Mouse (Mus musculus): ENCODE measurements at regions not wholly inside any gene's neighbourhood (a gene's known extent, or its start where the extent isn't known, plus 50 kb on each side); places are given as distances from the start of the nearest gene placed in this dataset.

DNA sequence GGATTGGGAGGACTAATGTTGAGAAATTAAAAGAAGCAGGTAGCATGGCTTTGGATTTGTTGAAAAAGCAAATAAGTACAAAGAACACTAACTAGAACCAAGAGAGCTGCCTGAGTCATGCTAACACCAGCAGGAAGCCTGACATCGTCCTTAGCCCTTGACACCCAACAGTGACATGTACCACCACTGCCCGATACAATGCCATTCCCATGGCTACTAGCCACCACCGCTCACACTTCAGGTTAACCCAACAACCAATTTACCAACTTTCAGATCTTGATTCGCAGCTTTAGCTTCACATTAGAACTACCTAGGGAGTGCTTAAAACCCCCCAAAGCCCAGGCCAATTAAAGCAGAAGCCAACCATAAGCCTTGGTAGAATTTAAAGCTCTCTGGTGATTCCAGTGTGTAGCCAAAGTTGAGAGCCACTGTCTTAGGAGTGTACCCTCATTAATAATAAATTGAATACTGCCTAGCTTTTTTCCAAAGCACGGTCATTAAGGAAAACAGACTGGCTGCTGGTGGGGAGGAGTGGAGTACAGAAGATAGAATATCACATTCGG is 96.2 kb upstream of the Fyn start:
- ChIA-PET CTCF (no interaction called here), POLR2A (no interaction called here)
- in situ Hi-C loops (cut with MboI; ENCODE audit: low pct_unique_long_range_greater_than_20kb): no loop called here
- ATAC-seq (no peak), DNase-seq (ENCODE audit: low read depth, low spot score) (no peak)
- no peaks in the 10 kb centered on the region for H3K27me3 ChIP-seq
- TF ChIP-seq CTCF (IDR thresholded peaks at IDR 0.05): no peak

DNA sequence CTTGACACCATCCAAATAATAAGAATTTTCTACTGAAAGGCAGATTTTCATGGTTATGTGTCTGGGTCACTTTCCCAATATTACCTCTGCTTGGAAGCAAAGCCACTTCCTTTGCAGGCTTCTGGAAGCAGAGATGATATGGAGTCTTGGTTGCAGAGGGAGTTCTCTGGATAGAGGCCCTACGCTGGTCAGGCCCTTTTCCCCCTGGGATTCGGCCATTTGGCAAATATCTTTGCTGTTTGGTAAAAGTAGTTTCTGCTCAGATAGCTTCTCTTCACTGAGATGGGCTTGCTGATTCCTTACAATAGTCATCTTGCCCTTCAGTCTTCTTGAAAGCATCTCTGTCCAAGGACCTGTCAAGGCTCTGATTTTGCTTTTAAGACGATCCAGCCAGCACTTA is 98.2 kb upstream of the Fyn start:
- in situ Hi-C loops (cut with MboI; ENCODE audit: low pct_unique_long_range_greater_than_20kb): no loop called here
- ChIA-PET CTCF (no interaction called here), POLR2A (no interaction called here)
- ATAC-seq (no peak), DNase-seq (ENCODE audit: low read depth, low spot score) (no peak)
- no peak for TF ChIP-seq CTCF (IDR thresholded peaks at IDR 0.05)
- H3K27me3 ChIP-seq: no peaks in the 10 kb centered on the region

DNA sequence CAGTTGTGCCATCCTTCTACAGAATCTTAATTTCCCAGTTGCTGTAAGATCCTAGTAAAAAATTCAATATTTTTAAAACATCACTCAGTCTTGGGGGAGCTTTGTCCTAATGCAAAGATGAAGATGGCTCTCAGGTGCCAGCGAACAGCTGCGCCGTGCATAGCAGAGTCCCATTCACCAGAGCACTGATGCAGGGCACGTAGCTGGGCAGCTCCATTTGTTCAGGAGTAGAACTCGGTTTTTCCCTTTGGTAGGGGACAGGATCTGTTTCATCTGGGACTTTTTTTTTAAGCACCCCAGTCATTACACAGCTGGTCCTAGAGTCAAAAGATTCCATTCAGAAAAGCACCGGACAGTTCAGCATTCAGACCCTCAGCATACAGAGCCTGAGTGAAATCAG is 101.4 kb upstream of the Fyn start:
- ATAC-seq: no peak
- ChIA-PET CTCF (no interaction called here), POLR2A (no interaction called here)
- no peak for TF ChIP-seq CTCF (IDR thresholded peaks at IDR 0.05)
- in situ Hi-C loops (cut with MboI; ENCODE audit: low pct_unique_long_range_greater_than_20kb): loop anchor here (10.0 kb wide), 1 partner anchor 98 kb away; the partner anchor contains the start of gene Fyn
- no peaks in the 10 kb centered on the region for H3K27me3 ChIP-seq
- DNase-seq (ENCODE audit: low read depth, low spot score): no peak

GRCm38 (mm10) chr10:39266482-39266881 is 102.2 kb upstream of the Fyn start:
- DNase-seq (ENCODE audit: low read depth, low spot score) (no peak), ATAC-seq (no peak)
- no peaks in the 10 kb centered on the region for H3K27me3 ChIP-seq
- ChIA-PET POLR2A (no interaction called here), CTCF (no interaction called here)
- TF ChIP-seq CTCF (IDR thresholded peaks at IDR 0.05): no peak
- in situ Hi-C loops (cut with MboI; ENCODE audit: low pct_unique_long_range_greater_than_20kb): loop anchor here (10.0 kb wide), 1 partner anchor 98 kb away; the partner anchor contains the start of gene Fyn

DNA sequence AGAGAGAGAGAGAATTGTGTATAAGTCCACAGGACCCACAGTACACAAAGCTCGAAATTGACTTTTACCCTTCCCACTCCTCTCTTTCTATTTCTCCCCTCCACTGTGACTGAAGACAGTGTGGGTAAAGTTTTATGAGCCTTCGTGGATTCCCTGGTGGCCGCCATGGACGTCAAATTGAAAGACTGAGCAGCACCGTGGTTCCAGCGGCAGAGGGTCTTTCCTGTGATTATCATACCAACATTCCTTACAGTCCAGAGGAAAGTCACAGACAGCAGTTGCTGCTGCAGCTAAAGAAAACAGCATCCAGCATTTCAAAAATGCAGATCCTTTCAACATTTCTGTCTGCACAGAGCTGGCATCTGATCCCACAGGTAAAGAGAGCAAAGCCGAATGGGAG is 98.9 kb upstream of the Ccn6 start:
- CTCF ChIA-PET: interaction anchor here (0.6 to 2.7 kb wide), 5 partner anchors 9 to 116 kb away, joined by 3 to 11 read pairs (median 4); no protein-coding TSS in a partner anchor
- no peaks in the 10 kb centered on the region for H3K27me3 ChIP-seq
- no peak for TF ChIP-seq CTCF (IDR thresholded peaks at IDR 0.05)
- DNase-seq (ENCODE audit: low read depth, low spot score) (no peak), ATAC-seq (peak; percentile 9)
- POLR2A ChIA-PET: interaction anchor here (0.9 to 1.1 kb wide), 2 partner anchors 107 to 109 kb away, joined by 3 to 6 read pairs; no protein-coding TSS in a partner anchor
- in situ Hi-C loops (cut with MboI; ENCODE audit: low pct_unique_long_range_greater_than_20kb): loop anchor here (10.0 kb wide), 1 partner anchor 102 kb away; the partner anchor contains the start of gene Fyn

- in situ Hi-C loops (cut with MboI; ENCODE audit: low pct_unique_long_range_greater_than_20kb): loop anchor here (10.0 kb wide), 1 partner anchor 103 kb away; the partner anchor contains the start of gene Fyn
- peak; percentile 84 for DNase-seq (ENCODE audit: low read depth, low spot score)
- ATAC-seq: peak; percentile 81
- no peak for TF ChIP-seq CTCF (IDR thresholded peaks at IDR 0.05)
- CTCF ChIA-PET: interaction anchor here (0.7 to 2.7 kb wide), 7 partner anchors 8 to 117 kb away, joined by 3 to 11 read pairs (median 4); no protein-coding TSS in a partner anchor
- no peaks in the 10 kb centered on the region for H3K27me3 ChIP-seq
- POLR2A ChIA-PET: interaction anchor here (0.6 to 1.1 kb wide), 3 partner anchors 77 to 110 kb away, joined by 3 to 6 read pairs (median 3); no protein-coding TSS in a partner anchor
These were observed 97.9 kb upstream of the Ccn6 start for GRCm38 (mm10) chr10:39261174-39262145.

DNA sequence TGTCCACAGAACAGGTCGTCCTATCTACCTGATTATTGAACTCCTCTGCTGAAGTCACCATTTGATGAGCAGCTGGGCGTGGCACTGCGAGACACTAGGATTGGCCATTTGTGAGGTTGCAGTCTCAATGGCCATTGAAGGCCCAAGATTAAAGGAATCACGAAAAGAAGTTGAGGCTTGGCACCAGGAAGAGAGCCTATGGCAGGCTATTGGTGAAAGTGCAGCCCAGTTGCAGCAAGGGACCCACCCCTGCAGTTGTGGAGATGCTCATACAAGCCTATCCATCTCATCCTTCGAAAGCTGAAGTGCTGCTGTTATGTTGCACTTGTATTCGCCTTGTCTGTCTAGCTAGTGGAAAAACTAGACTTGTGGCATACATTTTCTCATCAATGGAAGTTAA is 96.5 kb upstream of the Ccn6 start:
- no peak for DNase-seq (ENCODE audit: low read depth, low spot score)
- H3K27me3 ChIP-seq: no peaks in the 10 kb centered on the region
- ATAC-seq: no peak
- POLR2A ChIA-PET: no interaction called here
- in situ Hi-C loops (cut with MboI; ENCODE audit: low pct_unique_long_range_greater_than_20kb): loop anchor here (10.0 kb wide), 1 partner anchor 105 kb away; the partner anchor contains the start of gene Fyn
- CTCF ChIA-PET: interaction anchor here (1.6 to 2.7 kb wide), 2 partner anchors 10 to 20 kb away, joined by 4 to 11 read pairs; no protein-coding TSS in a partner anchor
- no peak for TF ChIP-seq CTCF (IDR thresholded peaks at IDR 0.05)

GRCm38 (mm10) chr10:39257371-39258154 is 94.0 kb upstream of the Ccn6 start:
- no peak for DNase-seq (ENCODE audit: low read depth, low spot score)
- in situ Hi-C loops (cut with MboI; ENCODE audit: low pct_unique_long_range_greater_than_20kb): no loop called here
- no peaks in the 10 kb centered on the region for H3K27me3 ChIP-seq
- no peak for TF ChIP-seq CTCF (IDR thresholded peaks at IDR 0.05)
- CTCF ChIA-PET: no interaction called here
- POLR2A ChIA-PET: no interaction called here
- no peak for ATAC-seq

GRCm38 (mm10) chr10:39254561-39254960 is 91.0 kb upstream of the Ccn6 start:
- TF ChIP-seq CTCF (IDR thresholded peaks at IDR 0.05): no peak
- ChIA-PET CTCF (interaction anchor here (1.3 to 2.0 kb wide), 2 partner anchors 24 to 265 kb away, joined by 3 to 4 read pairs; no protein-coding TSS in a partner anchor), POLR2A (interaction anchor here (0.7 kb wide), 1 partner anchor 1624 kb away, joined by 3 read pairs; no protein-coding TSS in a partner anchor)
- no peaks in the 10 kb centered on the region for H3K27me3 ChIP-seq
- no peak for ATAC-seq
- in situ Hi-C loops (cut with MboI; ENCODE audit: low pct_unique_long_range_greater_than_20kb): no loop called here
- DNase-seq (ENCODE audit: low read depth, low spot score): no peak

DNA sequence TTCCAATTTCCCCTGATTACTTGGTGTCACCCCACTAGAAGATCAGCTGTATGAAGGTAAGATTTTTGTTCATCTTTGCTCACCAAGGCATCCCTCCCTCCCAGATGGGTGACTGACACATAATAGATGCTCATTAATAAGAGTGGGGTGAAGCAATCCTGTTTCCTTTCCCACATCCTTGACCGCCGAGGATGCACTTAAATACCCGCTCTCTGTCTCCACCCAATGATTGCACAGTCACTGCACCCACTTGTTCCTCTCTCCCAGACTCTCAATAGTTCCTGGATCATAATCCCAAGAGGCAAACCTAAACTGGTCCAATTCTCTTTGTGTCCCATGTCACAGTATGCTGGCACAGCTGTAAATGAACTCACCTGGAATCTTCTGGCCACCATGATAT is 86.4 kb upstream of the Ccn6 start:
- H3K27me3 ChIP-seq: no peaks in the 10 kb centered on the region
- in situ Hi-C loops (cut with MboI; ENCODE audit: low pct_unique_long_range_greater_than_20kb): no loop called here
- DNase-seq (ENCODE audit: low read depth, low spot score): no peak
- ChIA-PET POLR2A (no interaction called here), CTCF (interaction anchor here (1.2 kb wide), 1 partner anchor 11 kb away, joined by 4 read pairs; no protein-coding TSS in a partner anchor)
- no peak for TF ChIP-seq CTCF (IDR thresholded peaks at IDR 0.05)
- ATAC-seq: no peak

Measured in Patski (cell line).